20 mouse cellular contexts compared by ENCODE assay signal in the genomic region with DNA sequence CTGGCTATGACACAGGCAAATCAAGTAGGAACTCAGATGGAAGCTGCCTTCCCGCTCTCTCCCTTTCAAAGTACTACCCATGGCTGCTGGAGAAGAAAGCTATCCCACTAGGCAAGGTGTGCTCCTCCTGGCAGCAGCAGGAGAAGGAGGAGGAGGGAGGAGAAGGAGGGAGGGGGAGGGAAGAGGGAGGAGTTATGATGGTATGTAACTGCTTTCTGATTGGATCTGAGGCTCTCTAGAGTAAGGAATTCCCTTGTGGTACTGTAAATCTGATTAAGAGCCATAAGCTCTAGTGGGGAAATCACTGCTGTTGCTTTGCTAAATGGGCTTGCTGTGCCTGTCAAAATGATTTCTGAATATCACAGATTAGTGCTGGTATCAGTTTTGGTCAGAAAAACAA.
A peak's percentile ranks its signal among the peaks of the same experiment; 100 is the strongest.
DNase-seq lines count a peak whose midpoint lies in the region.
"Had no signal": no experiment of that assay in that cellular context is flagged by ENCODE, and none has a peak within 500 bp of the region (broad histone marks: within the 10 kb centered on the region; RNA-seq: fewer than 3 reads in every experiment).

No protein-coding gene starts in this region.

- DNase-seq in retina, postnatal 1 day: peak; percentile 54
- DNase-seq in retina, embryonic 14.5 days (ENCODE audit: low spot score): no peak
- peak; percentile 46 for DNase-seq in ES-CJ7 (ENCODE audit: low read depth, low spot score)
- peak; percentile 74 for DNase-seq in R1 (ENCODE audit: low read depth, low spot score)
- peak; percentile 49 for DNase-seq in ZHBTc4 (ENCODE audit: low read depth, low spot score)
- no peak for DNase-seq in thymus, postnatal 0 days (ENCODE audit: low spot score)
- no peak for DNase-seq in urinary bladder, postnatal 14 days (ENCODE audit: low spot score)
- no peak for DNase-seq in urinary bladder, postnatal 25 days (ENCODE audit: low spot score)
- DNase-seq: adrenal gland, adult 2 months; adrenal gland, adult 8-10 months; adrenal gland, postnatal 10 days; adrenal gland, postnatal 14 days; adrenal gland, postnatal 25 days; adrenal gland, postnatal 36 days; B cell, adult 2 months; cerebellum, adult 11 months; cerebellum, adult 11-12 months; cerebellum, adult 18-20 months; cerebellum, adult 2 months; cerebellum, adult 8-10 months had no signal

Comparison
In these comparisons a context has a peak if more than half of its experiments do, and no peak if none do; other contexts are left out.
1. DNase-seq: peak in retina, postnatal 1 day (single experiment), ES-CJ7 (single experiment), R1 (single experiment) and ZHBTc4 (single experiment); none in retina, embryonic 14.5 days (single experiment), thymus, postnatal 0 days (single experiment), urinary bladder, postnatal 14 days (single experiment) and urinary bladder, postnatal 25 days (single experiment).